Mouse (Mus musculus): ENCODE data around the gene Inpp5a.

DNA sequence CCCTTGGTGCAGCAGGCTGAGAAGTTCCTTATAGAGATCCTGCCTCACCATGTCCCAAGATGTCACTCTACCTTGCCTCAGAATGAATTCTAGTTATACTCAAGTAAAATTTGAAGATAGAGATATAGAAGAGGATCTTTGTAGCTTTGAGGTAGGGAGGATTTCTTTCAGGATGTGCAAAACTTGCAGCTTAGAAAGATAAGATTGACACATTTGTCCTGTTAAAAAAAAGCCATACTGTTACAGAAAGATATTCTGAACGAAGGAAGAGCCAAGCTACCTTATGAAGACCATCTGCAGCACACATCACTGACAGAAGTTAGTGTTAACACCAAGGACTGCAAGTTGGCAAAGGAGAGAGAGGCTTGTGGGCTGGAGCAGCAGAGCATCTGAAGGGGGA is 90.2 kb downstream of the Inpp5a start:
- no peak for TF ChIP-seq POLR2A (IDR thresholded peaks at IDR 0.05; ENCODE audit: borderline replicate concordance, control insufficient read depth, low read depth, low read length)
- TF ChIP-seq CTCF (IDR thresholded peaks at IDR 0.05; ENCODE audit: control insufficient read depth, insufficient read depth, low read length) = no peak
